Mouse (Mus musculus): ENCODE measurements around the gene Il21. TPM values are rescaled to one million over a fixed set of nuclear protein-coding genes. Genes with fewer than 3 reads are reported as not detected.

Il21 gene
- total and polyA plus RNA-seq, 3 experiments, result 0.22 TPM; not detected in 2

DNA sequence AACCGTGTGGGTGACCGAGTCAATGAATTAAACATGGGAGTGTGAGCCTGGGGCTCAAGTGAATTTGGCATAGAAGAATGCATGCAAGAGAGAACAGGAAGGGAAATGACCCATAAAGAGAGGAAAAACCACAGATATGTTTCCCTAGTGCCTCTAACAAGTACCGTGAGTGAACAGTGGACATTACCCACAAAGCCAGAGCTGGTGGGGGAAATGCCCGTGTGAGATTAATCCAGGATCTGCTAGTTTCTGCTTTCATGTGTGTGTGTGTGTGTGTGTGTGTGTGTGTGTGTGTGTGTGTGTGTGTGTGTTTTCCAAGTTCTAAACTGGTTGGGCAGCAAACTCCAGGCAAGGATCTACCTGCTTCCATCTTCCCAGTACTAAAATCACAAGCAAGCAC is 37.5 kb upstream of the Il21 start:
- ATAC-seq (ENCODE audit: extremely low read depth, insufficient number of reproducible peaks, low FRiP score, poor library complexity, severe bottlenecking) (no peak), DNase-seq (ENCODE audit: low spot score) (no peak)
- Histone ChIP-seq H3K4me1 (ENCODE audit: insufficient read depth, low read depth, low read length) (peaks cover 31% of the 10 kb centered on the region), H3K36me3 (replicated peaks) (no peaks in the 10 kb centered on the region), H3K4me3 (ENCODE audit: low read depth, low read length) (no peak overlapping the region), H3K9me3 (replicated peaks) (no peaks in the 10 kb centered on the region), H3K27me3 (ENCODE audit: insufficient read depth, low read length) (peaks cover 21% of the 10 kb centered on the region)
- TF ChIP-seq TAL1 (conservative IDR thresholded peaks at IDR 0.05; ENCODE audit: low read depth, low read length) (no peak), CTCF (IDR thresholded peaks at IDR 0.05; ENCODE audit: low read depth, low read length) (no peak), GATA2 (IDR thresholded peaks at IDR 0.05; ENCODE audit: borderline replicate concordance, low read depth, low read length) (no peak), POLR2AphosphoS5 (IDR thresholded peaks at IDR 0.05; ENCODE audit: insufficient replicate concordance, low read depth, low read length) (no peak), GATA1 (IDR thresholded peaks at IDR 0.05; ENCODE audit: borderline replicate concordance, low read length) (no peak)

DNA sequence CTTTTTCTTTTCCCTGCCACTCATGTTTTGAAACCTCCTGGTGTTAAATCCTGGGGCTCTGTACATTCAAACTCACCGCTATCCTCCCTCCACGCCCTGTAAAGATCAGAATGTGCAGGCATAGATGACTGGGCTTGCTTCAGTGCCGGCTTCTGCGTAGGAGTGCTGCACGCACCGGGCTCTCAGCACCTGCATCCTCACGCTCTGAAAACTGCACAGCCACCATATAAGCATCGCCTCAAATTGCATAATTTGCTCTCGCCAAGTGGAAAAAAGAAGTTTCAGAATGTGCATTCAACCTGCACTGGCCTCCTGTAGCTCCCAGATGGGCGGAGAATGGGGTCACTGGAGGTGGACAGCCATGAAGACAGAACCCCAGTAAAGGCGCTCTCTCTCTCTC is 35.9 kb upstream of the Il21 start:
- H3K4me3 ChIP-seq (ENCODE audit: low read depth, low read length), result no peak overlapping the region
- peaks cover 29% of the 10 kb centered on the region for H3K27me3 ChIP-seq (ENCODE audit: insufficient read depth, low read length)
- TF ChIP-seq CTCF (IDR thresholded peaks at IDR 0.05; ENCODE audit: low read depth, low read length) (no peak), GATA1 (IDR thresholded peaks at IDR 0.05; ENCODE audit: borderline replicate concordance, low read length) (no peak), TAL1 (conservative IDR thresholded peaks at IDR 0.05; ENCODE audit: low read depth, low read length) (no peak), POLR2AphosphoS5 (IDR thresholded peaks at IDR 0.05; ENCODE audit: insufficient replicate concordance, low read depth, low read length) (no peak), GATA2 (IDR thresholded peaks at IDR 0.05; ENCODE audit: borderline replicate concordance, low read depth, low read length) (no peak)
- no peak for DNase-seq (ENCODE audit: low spot score)
- H3K9me3 ChIP-seq (replicated peaks), result no peaks in the 10 kb centered on the region
- H3K36me3 ChIP-seq (replicated peaks), result no peaks in the 10 kb centered on the region
- no peak for ATAC-seq (ENCODE audit: extremely low read depth, insufficient number of reproducible peaks, low FRiP score, poor library complexity, severe bottlenecking)
- H3K4me1 ChIP-seq (ENCODE audit: insufficient read depth, low read depth, low read length), result peaks cover 17% of the 10 kb centered on the region

DNA sequence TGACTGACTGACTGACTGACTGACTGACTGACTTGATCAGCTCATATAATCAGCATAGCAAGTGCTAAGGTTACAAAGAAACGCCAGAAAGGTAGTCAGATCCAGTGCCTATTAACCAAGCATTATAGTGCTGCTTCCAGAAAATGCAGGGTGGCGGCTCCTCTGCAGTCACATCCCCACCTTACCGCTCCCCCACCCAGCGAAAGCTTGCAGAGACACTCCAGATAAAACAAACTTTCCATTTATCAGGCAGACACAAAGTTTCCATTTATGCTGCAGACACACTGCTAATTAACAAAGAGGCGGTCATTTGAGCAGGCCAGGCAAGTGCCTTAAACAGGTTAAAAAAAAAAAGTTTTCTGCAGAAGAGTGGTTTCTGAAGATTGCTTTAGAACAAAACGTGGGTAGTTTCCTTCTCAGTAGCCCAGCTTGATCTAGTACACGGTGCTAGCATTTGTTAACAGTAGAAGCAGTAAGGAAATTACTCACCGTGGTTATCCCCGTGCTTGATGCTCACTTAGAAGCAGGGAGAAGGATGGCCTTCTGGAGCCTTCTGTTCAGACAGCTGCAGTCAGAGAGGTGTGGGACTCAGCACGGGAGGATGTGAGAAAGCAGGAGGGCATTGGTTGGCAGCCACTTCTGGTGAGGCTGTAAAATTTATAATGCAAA is 27.0 kb upstream of the Il21 start:
- no peak for ATAC-seq (ENCODE audit: extremely low read depth, insufficient number of reproducible peaks, low FRiP score, poor library complexity, severe bottlenecking)

DNA sequence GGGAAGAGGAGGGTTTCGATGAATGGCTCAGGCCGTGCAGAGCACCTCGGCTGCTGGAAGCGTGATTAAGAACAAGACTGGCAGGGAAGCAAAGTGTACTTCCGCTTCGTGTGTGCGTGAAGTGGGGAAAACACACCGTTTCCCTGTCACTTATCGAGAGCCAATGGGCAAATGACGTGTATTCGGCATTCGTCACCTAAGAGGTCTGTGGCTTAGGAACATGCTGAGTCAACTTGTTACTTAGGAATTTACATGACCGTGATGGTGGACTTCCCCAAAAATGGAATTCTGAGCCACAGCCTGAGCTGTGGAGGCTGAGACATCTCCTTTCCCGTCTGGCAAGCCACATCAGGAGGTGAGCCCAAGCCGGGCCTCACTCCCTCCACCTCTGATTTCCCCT is 25.3 kb upstream of the Il21 start:
- no peak overlapping the region for H3K4me3 ChIP-seq (ENCODE audit: low read depth, low read length)
- DNase-seq (ENCODE audit: low spot score) (no peak), ATAC-seq (ENCODE audit: extremely low read depth, insufficient number of reproducible peaks, low FRiP score, poor library complexity, severe bottlenecking) (no peak)
- no peaks in the 10 kb centered on the region for H3K36me3 ChIP-seq (replicated peaks)
- peaks cover 25% of the 10 kb centered on the region for H3K27me3 ChIP-seq (ENCODE audit: insufficient read depth, low read length)
- H3K9me3 ChIP-seq (replicated peaks), result no peaks in the 10 kb centered on the region
- H3K4me1 ChIP-seq (ENCODE audit: insufficient read depth, low read depth, low read length), result peaks cover 6% of the 10 kb centered on the region; the same call in 1 of the 2 replicates
- no peak for TF ChIP-seq POLR2AphosphoS5 (IDR thresholded peaks at IDR 0.05; ENCODE audit: insufficient replicate concordance, low read depth, low read length)
- no peak for TF ChIP-seq CTCF (IDR thresholded peaks at IDR 0.05; ENCODE audit: low read depth, low read length)
- no peak for TF ChIP-seq GATA1 (IDR thresholded peaks at IDR 0.05; ENCODE audit: borderline replicate concordance, low read length)
- no peak for TF ChIP-seq TAL1 (conservative IDR thresholded peaks at IDR 0.05; ENCODE audit: low read depth, low read length)
- no peak for TF ChIP-seq GATA2 (IDR thresholded peaks at IDR 0.05; ENCODE audit: borderline replicate concordance, low read depth, low read length)

More for the DNA sequence above, 27.0 kb upstream of the Il21 start:
- Histone ChIP-seq H3K4me1 (ENCODE audit: insufficient read depth, low read depth, low read length) (peaks cover 6% of the 10 kb centered on the region; the same call in 1 of the 2 replicates), H3K9me3 (replicated peaks) (no peaks in the 10 kb centered on the region), H3K36me3 (replicated peaks) (no peaks in the 10 kb centered on the region), H3K27me3 (ENCODE audit: insufficient read depth, low read length) (peaks cover 35% of the 10 kb centered on the region), H3K4me3 (ENCODE audit: low read depth, low read length) (no peak overlapping the region)
- no peak for TF ChIP-seq GATA1 (IDR thresholded peaks at IDR 0.05; ENCODE audit: borderline replicate concordance, low read length)
- TF ChIP-seq POLR2AphosphoS5 (IDR thresholded peaks at IDR 0.05; ENCODE audit: insufficient replicate concordance, low read depth, low read length), result no peak
- no peak for TF ChIP-seq TAL1 (conservative IDR thresholded peaks at IDR 0.05; ENCODE audit: low read depth, low read length)
- no peak for TF ChIP-seq GATA2 (IDR thresholded peaks at IDR 0.05; ENCODE audit: borderline replicate concordance, low read depth, low read length)
- TF ChIP-seq CTCF (IDR thresholded peaks at IDR 0.05; ENCODE audit: low read depth, low read length), result no peak
- no peak for DNase-seq (ENCODE audit: low spot score)

DNA sequence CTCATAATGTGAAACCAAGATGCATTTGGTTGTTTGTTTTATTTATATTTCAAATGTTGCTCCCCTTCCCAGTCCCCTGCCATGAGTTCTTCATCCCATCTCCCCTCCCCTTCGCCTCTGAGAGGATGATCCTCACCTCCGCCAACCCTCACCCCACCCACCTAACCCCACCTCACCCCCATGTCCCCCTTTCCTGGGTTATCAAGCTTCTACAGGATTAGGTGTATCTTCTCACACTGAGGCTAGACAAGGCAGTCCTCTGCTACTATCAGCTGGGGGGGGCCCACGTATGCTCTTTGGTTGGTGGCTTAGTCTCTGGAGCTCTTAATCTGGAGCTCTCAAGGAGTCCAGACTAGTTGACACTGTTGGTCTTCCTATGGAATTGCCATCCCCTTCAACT is 18.5 kb upstream of the Il21 start:
- Histone ChIP-seq H3K4me3 (ENCODE audit: low read depth, low read length) (no peak overlapping the region), H3K4me1 (ENCODE audit: insufficient read depth, low read depth, low read length) (no peaks in the 10 kb centered on the region), H3K27me3 (ENCODE audit: insufficient read depth, low read length) (no peaks in the 10 kb centered on the region; the same call in 1 of the 2 replicates), H3K9me3 (replicated peaks) (0 out of 2 replicates have a peak, but pooled peaks cover 2% of the 10 kb centered on the region), H3K36me3 (replicated peaks) (no peaks in the 10 kb centered on the region)
- DNase-seq (ENCODE audit: low spot score), result no peak
- TF ChIP-seq CTCF (IDR thresholded peaks at IDR 0.05; ENCODE audit: low read depth, low read length), result no peak
- ATAC-seq (ENCODE audit: extremely low read depth, insufficient number of reproducible peaks, low FRiP score, poor library complexity, severe bottlenecking), result no peak

DNA sequence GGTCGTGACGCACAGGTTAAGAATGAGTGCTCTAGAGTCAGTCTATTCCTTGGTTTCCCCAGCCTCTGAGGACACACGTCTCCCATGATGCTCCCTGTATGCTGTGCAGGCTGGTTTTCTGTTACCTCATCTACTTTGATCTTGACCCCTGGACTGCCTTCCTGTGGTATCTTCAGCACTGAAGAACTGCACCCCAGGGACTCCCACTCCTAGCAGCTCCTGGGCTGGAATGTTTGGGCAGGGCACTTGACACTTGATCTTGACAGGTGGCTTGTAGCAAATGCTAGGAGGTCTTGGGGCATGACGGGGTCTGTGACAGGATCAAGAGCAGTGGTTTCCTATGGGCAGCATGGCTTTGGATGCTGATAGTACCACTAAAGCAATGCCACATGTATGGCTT is 2.6 kb upstream of the Il21 start:
- Histone ChIP-seq H3K4me3 (ENCODE audit: low read depth, low read length) (no peak overlapping the region), H3K4me1 (ENCODE audit: insufficient read depth, low read depth, low read length) (no peaks in the 10 kb centered on the region), H3K27me3 (ENCODE audit: insufficient read depth, low read length) (peaks cover 8% of the 10 kb centered on the region), H3K9me3 (replicated peaks) (no peaks in the 10 kb centered on the region), H3K36me3 (replicated peaks) (no peaks in the 10 kb centered on the region)
- DNase-seq (ENCODE audit: low spot score), result no peak
- no peak for TF ChIP-seq POLR2AphosphoS5 (IDR thresholded peaks at IDR 0.05; ENCODE audit: insufficient replicate concordance, low read depth, low read length)
- no peak for TF ChIP-seq GATA1 (IDR thresholded peaks at IDR 0.05; ENCODE audit: borderline replicate concordance, low read length)
- TF ChIP-seq CTCF (IDR thresholded peaks at IDR 0.05; ENCODE audit: low read depth, low read length), result no peak
- TF ChIP-seq TAL1 (conservative IDR thresholded peaks at IDR 0.05; ENCODE audit: low read depth, low read length), result no peak
- no peak for TF ChIP-seq GATA2 (IDR thresholded peaks at IDR 0.05; ENCODE audit: borderline replicate concordance, low read depth, low read length)
- ATAC-seq (ENCODE audit: extremely low read depth, insufficient number of reproducible peaks, low FRiP score, poor library complexity, severe bottlenecking), result no peak
